Mouse (Mus musculus) hindbrain, embryonic 15.5 days (tissue): ENCODE results near the gene Plch1. TPM values are rescaled to one million over a fixed set of nuclear protein-coding genes. Genes with fewer than 3 reads are reported as not detected.
A peak's percentile ranks its signal among the peaks of the same experiment; 100 is the strongest.

Source experiments
- ATAC-seq: fragments of 200-750 bp; cut with Nextera tagmentation; 2 replicates; pipeline ENCODE4 v1.8.0; 2017; ENCODE audit warnings: low read depth, moderate number of reproducible peaks, moderate TSS enrichment; ENCODE audit not compliant: low FRiP score
- H3K27ac ChIP-seq: fragments of 300-500 bp; sonication (generic); replicated peaks from 2 replicates; pipeline ENCODE4 v1.5.1; 2015; ENCODE audit warnings: mild to moderate bottlenecking, inconsistent platforms
- H3K27me3 ChIP-seq: fragments of 300-500 bp; sonication (generic); 2 replicates; pipeline ENCODE4 v1.6.1; 2015; ENCODE audit warnings: control low read depth, inconsistent platforms
- H3K36me3 ChIP-seq: fragments of 300-500 bp; sonication (generic); 2 replicates; pipeline ENCODE4 v1.6.1; 2015; ENCODE audit warnings: control low read depth, inconsistent platforms
- H3K4me1 ChIP-seq: fragments of 300-500 bp; sonication (generic); replicated peaks from 2 replicates; pipeline ENCODE4 v1.6.1; 2015; ENCODE audit warnings: control low read depth, inconsistent platforms
- H3K4me2 ChIP-seq: fragments of 300-500 bp; sonication (generic); 2 replicates; pipeline ENCODE4 v1.6.1; 2015; ENCODE audit warnings: moderate library complexity, mild to moderate bottlenecking, inconsistent platforms
- H3K4me3 ChIP-seq: fragments of 300-500 bp; sonication (generic); 2 replicates; pipeline ENCODE4 v1.5.1; 2015; ENCODE audit warnings: mild to moderate bottlenecking, inconsistent platforms
- H3K9ac ChIP-seq: fragments of 300-500 bp; sonication (generic); 2 replicates; pipeline ENCODE4 v1.6.1; 2015; ENCODE audit warnings: inconsistent platforms
- H3K9me3 ChIP-seq: fragments of 300-500 bp; sonication (generic); 2 replicates; pipeline ENCODE4 v1.6.1; 2016; ENCODE audit warnings: control low read depth, inconsistent platforms
- WGBS: fragments of 180-500 bp; shearing (Covaris S2); methylation state at CpG from one replicate; pipeline ENCODE4 v1.1.7; 2015; 5-methylcytosine and 5-hydroxymethylcytosine counted together
- polyA plus RNA-seq: library from polyadenylated mRNA; unstranded; fragments of >200 nt; fragmentation: Nextera tagmentation; extraction: Ambion mirVana; gene quantifications from 2 replicates; pipeline ENCODE4 v1.2.1, GENCODE M21; 2015

Plch1 gene
- polyA plus RNA-seq, 1 experiment from 2014 or later: 7.4 TPM

DNA sequence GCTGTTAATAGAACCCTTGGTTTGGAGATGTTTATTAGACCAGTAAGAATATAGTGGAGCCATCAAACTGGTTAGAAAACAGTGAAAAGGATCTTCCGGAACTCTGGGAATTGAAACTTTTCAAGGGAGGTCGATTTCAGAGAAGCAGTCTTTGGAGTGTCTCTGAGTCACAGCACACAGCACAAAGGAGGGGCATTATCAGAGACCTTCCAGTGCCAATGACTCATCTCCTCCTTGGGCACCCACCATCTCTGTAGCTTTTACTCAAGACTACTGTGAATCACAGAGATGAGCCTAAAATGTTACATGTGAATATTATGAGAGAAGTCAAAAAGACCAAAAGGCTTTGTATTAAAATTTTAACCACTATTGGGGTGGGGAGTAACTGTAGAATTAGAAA lies 93.8 kb downstream of the Plch1 start:
- no peaks in the 10 kb centered on the region for H3K27me3 ChIP-seq
- 92% methylated on average over 2 of the region's 2 CpGs for WGBS
- no peak for ATAC-seq
- H3K9me3 ChIP-seq: no peaks in the 10 kb centered on the region
- no peak overlapping the region for H3K4me2 ChIP-seq
- no peaks in the 10 kb centered on the region for H3K36me3 ChIP-seq
- H3K9ac ChIP-seq: no peak overlapping the region
- H3K4me1 ChIP-seq: no peaks in the 10 kb centered on the region
- no peak overlapping the region for H3K27ac ChIP-seq
- H3K4me3 ChIP-seq: no peak overlapping the region

DNA sequence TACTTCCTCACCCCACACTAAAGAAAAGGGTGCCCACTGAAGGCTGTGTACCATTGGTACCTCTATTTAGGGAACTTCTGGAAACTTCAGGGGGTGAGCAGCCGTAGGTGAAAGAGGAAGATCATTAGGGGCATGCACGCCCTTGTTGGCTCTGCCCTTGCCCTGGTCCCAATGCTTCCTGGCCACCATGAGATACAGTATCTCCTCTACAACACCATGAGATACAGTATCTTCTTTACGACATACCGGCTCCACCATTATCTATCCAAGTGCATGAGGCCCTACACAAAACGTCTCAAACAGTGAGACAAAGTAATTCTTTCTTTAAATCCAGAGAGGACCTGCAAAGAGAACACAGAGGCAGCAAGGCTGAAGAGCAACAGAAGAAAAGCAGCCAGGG lies 98.6 kb downstream of the Plch1 start:
- Histone ChIP-seq H3K27me3 (no peaks in the 10 kb centered on the region), H3K9me3 (no peaks in the 10 kb centered on the region), H3K4me2 (no peak overlapping the region), H3K36me3 (no peaks in the 10 kb centered on the region), H3K9ac (no peak overlapping the region), H3K4me1 (no peaks in the 10 kb centered on the region), H3K27ac (no peak overlapping the region), H3K4me3 (no peak overlapping the region)
- ATAC-seq: no peak
- whole genome bisulfite sequencing: 91% methylated on average over 5 of the region's 5 CpGs

DNA sequence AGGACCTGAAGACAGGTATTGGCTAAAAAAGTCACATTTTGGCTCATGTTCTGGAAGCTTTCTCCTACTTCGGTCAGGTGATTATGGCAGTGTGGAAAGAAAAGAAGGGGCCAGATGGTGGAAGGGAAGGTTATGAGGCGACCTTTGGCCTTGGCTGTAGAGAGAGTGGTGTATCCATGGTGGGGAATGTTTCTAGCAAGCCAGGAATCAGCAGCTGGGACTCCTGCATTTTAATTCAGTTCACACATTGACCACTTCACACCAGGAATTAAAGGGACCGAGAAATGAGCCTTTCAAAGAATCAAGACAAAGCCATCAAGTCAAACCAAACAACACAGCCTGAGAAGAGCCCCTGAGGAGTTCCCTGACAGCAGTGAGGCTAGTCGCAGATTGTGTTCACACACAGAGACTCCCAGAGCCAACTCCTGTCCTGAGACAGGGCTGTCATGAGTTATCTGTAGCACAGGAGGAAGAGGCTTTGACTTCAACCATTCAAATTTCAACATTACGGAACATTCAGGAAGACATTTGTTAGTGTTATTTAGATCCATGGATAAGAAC lies 112.4 kb downstream of the Plch1 start:
- Histone ChIP-seq H3K27ac (no peak overlapping the region), H3K4me1 (peaks cover 8% of the 10 kb centered on the region; the same call in 1 of the 2 replicates), H3K9ac (no peak overlapping the region), H3K4me2 (no peak overlapping the region), H3K9me3 (no peaks in the 10 kb centered on the region), H3K4me3 (no peak overlapping the region), H3K27me3 (no peaks in the 10 kb centered on the region), H3K36me3 (no peaks in the 10 kb centered on the region)
- ATAC-seq: 0 out of 2 replicates have a peak, but pooled peaks have one; percentile 34
- 35% methylated on average over 5 of the region's 5 CpGs for WGBS

DNA sequence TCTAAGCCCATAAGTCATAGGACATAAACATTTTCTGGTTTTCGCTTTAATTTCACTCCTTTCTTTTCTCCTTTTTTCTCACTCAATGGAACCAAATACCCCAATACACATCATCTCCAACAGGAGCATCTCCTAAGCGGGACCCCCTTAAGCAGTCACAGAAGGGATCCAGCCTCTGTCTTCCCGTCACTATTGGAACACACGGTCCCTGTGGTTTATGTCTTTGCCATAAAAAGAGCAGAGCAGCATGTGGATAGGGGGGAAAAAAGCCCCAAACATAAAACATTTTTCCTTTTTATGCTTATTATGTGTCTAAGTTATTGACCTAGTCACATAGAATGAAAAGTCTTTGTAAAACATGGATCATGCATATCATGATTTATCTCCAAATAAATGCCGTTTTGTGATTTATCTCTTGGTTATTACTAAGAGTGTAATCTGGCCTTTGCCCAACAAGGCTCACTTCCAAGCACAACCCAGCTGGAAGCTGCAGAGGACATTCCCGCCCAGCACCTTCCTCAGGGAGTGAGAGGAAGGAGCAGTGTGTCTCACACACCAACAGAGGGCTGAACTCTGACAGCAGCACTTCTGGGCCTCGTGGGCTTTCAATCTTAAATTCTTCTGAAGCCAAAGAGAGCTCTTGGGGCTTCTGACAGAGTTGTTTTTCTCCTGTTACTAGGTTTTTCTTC lies 126.5 kb downstream of the Plch1 start:
- Histone ChIP-seq H3K36me3 (no peaks in the 10 kb centered on the region), H3K4me2 (no peak overlapping the region), H3K9me3 (no peaks in the 10 kb centered on the region), H3K4me1 (no peaks in the 10 kb centered on the region), H3K9ac (no peak overlapping the region), H3K27ac (no peak overlapping the region), H3K4me3 (no peak overlapping the region), H3K27me3 (no peaks in the 10 kb centered on the region)
- WGBS: 75% methylated on average over 7 of the region's 7 CpGs
- no peak for ATAC-seq

DNA sequence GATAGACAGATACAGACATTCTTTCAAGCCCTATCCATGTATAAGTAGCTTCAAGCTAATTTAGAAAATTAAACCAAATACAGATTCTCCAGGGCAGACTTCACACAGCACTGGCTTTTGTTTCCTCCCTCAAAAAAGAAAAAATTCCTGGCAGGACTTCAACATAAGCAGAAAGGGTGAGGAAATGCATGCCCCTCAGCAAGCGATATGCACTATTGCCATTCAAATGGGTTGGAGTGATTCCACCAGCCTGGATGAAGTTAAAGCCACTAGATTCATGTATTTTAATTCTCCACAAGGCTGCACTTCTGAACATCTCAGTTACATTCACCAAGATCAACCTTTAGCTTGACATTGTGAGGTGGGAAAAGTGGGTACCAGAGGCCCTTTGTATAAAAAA lies 138.5 kb downstream of the Plch1 start:
- 53% methylated on average over 1 of the region's 1 CpGs for WGBS
- Histone ChIP-seq H3K27me3 (no peaks in the 10 kb centered on the region), H3K36me3 (no peaks in the 10 kb centered on the region), H3K4me2 (no peak overlapping the region), H3K4me1 (no peaks in the 10 kb centered on the region), H3K4me3 (no peak overlapping the region), H3K9me3 (no peaks in the 10 kb centered on the region), H3K9ac (no peak overlapping the region), H3K27ac (no peak overlapping the region)
- ATAC-seq: no peak

DNA sequence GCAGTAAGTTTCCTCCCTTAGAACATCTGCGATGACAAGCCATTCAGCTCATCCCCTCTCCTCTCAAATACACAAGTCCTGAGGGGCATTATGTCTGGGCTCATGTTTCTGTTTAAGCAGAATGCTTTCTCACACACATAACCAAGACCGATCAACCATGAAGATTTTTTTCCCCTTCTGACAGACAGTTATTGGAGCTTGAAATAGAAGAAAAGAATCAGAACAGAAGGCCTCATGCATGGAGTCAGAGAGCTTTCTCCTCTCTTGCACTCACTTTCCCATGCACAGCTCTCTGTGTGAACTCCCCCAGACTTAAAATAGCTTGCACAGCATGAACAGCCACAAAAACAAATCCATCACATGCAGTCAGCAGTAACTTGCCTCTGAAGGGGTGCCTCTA lies 159.2 kb downstream of the Plch1 start:
- Histone ChIP-seq H3K27ac (peak overlapping the region; percentile 65), H3K4me2 (no peak overlapping the region), H3K9ac (no peak overlapping the region), H3K4me1 (peaks cover 14% of the 10 kb centered on the region), H3K9me3 (no peaks in the 10 kb centered on the region), H3K36me3 (no peaks in the 10 kb centered on the region), H3K27me3 (no peaks in the 10 kb centered on the region), H3K4me3 (no peak overlapping the region)
- 7% methylated on average over 2 of the region's 2 CpGs for WGBS
- ATAC-seq: no peak

- Histone ChIP-seq H3K27ac (no peak overlapping the region), H3K36me3 (no peaks in the 10 kb centered on the region), H3K4me3 (no peak overlapping the region), H3K9ac (no peak overlapping the region), H3K27me3 (no peaks in the 10 kb centered on the region), H3K4me1 (peaks cover 12% of the 10 kb centered on the region; the same call in 1 of the 2 replicates), H3K9me3 (no peaks in the 10 kb centered on the region), H3K4me2 (no peak overlapping the region)
- 54% methylated on average over 1 of the region's 1 CpGs for WGBS
- ATAC-seq: peak; percentile 52; the same call in 1 of the 2 replicates
Measured at GRCm38 (mm10) chr3:63728325-63728724, 170.9 kb downstream of the Plch1 start.

- Histone ChIP-seq H3K36me3 (no peaks in the 10 kb centered on the region), H3K9ac (no peak overlapping the region), H3K4me1 (peaks cover 12% of the 10 kb centered on the region; the same call in 1 of the 2 replicates), H3K9me3 (no peaks in the 10 kb centered on the region), H3K27ac (peak overlapping the region; percentile 23), H3K27me3 (no peaks in the 10 kb centered on the region), H3K4me3 (no peak overlapping the region), H3K4me2 (no peak overlapping the region)
- no peak for ATAC-seq
- WGBS: 70% methylated on average over 4 of the region's 4 CpGs
Measured at GRCm38 (mm10) chr3:63726667-63727342, 172.5 kb downstream of the Plch1 start.

GRCm38 (mm10) chr3:63693694-63694093 lies 205.6 kb downstream of the Plch1 start:
- Histone ChIP-seq H3K36me3 (no peaks in the 10 kb centered on the region), H3K27me3 (no peaks in the 10 kb centered on the region), H3K9me3 (no peaks in the 10 kb centered on the region), H3K4me2 (no peak overlapping the region), H3K27ac (no peak overlapping the region), H3K4me1 (no peaks in the 10 kb centered on the region), H3K9ac (no peak overlapping the region), H3K4me3 (no peak overlapping the region)
- WGBS: 91% methylated on average over 2 of the region's 2 CpGs
- ATAC-seq: no peak

- H3K4me2 ChIP-seq: no peak overlapping the region
- no peaks in the 10 kb centered on the region for H3K4me1 ChIP-seq
- no peak overlapping the region for H3K4me3 ChIP-seq
- H3K27me3 ChIP-seq: no peaks in the 10 kb centered on the region
- WGBS: 60% methylated on average over 4 of the region's 4 CpGs
- H3K9me3 ChIP-seq: no peaks in the 10 kb centered on the region
- no peak overlapping the region for H3K9ac ChIP-seq
- H3K36me3 ChIP-seq: no peaks in the 10 kb centered on the region
- H3K27ac ChIP-seq: no peak overlapping the region
- ATAC-seq: no peak
Measured at GRCm38 (mm10) chr3:63692727-63693126, 206.5 kb downstream of the Plch1 start.

DNA sequence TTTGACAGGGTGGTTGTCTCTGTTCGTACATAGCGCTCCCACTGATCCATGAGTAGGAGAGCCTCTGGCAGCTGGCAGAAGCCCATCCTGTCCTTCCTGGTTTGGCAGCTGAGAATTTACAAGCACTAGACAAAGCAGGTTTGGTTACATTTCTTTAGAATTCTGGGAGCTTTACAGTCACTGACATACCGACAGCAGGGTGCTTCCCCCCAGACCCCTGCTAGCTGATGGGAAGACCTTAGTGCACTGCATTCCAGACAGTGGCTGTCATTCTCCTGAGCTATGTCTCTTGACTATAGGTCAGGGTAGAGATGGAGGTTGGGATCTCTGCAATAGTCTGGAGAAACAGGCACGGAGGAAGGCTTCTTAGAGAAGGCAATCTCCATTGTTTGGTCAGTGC lies 230.5 kb downstream of the Plch1 start:
- Histone ChIP-seq H3K27me3 (no peaks in the 10 kb centered on the region), H3K27ac (no peak overlapping the region), H3K36me3 (no peaks in the 10 kb centered on the region), H3K9me3 (no peaks in the 10 kb centered on the region), H3K4me3 (no peak overlapping the region), H3K9ac (no peak overlapping the region), H3K4me2 (no peak overlapping the region), H3K4me1 (0 out of 2 replicates have a peak, but pooled peaks cover 5% of the 10 kb centered on the region)
- no peak for ATAC-seq
- 58% methylated on average over 4 of the region's 4 CpGs for WGBS

- Histone ChIP-seq H3K9ac (no peak overlapping the region), H3K9me3 (no peaks in the 10 kb centered on the region), H3K27ac (0 out of 2 replicates have a peak overlapping the region, but pooled peaks have one; percentile 51), H3K4me1 (0 out of 2 replicates have a peak, but pooled peaks cover 5% of the 10 kb centered on the region), H3K4me3 (no peak overlapping the region), H3K4me2 (no peak overlapping the region), H3K36me3 (no peaks in the 10 kb centered on the region), H3K27me3 (no peaks in the 10 kb centered on the region)
- no peak for ATAC-seq
- WGBS: 72% methylated on average over 3 of the region's 3 CpGs
Measured at GRCm38 (mm10) chr3:63665307-63665706, 234.0 kb downstream of the Plch1 start.
